9 mouse cellular contexts compared by ENCODE assay signal in the genomic region with DNA sequence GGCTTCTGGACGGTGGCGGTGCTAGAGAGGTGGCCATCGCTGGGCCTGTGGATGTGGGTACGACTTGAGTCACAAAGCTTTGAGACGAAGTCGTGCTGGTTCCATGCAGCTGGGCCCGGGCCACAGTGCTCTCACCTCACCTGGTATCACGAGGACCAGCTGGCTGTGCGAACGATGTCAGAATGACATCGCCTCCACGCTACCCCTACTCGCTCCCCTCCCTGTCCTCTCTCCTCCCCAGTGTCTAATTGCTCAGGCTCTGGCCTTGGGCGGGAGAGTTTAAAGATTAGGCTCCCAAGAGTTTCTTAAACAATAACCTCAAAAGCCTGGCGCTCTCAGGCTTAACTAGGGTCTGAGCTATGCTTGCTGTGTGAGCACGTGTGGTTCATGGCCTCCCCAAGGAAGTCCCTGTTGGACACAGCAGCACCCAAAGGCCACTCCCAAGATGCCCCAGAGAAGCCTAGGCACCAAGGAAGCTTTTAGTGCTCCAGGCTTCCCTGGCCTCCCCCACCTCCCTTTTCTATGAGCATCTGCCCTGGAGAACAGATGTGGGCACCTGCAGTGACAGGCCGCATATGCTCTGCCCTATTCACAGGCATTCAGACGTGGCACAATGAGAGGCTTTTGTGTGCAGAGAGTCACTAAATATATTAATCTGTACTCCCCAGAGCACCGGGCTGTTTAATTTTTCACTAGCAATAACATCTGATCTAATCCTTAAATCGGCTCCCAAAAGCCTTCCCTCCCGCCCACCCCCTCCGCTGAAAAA. TPM values are rescaled to one million over a fixed set of nuclear protein-coding genes. Genes with fewer than 3 reads are reported as not detected.
DNase-seq lines count a peak whose midpoint lies in the region; ATAC-seq lines count a peak whose summit lies in the region.
"Had no signal": no experiment of that assay in that cellular context is flagged by ENCODE, and none has a peak within 500 bp of the region (broad histone marks: within the 10 kb centered on the region; RNA-seq: fewer than 3 reads in every experiment).

No protein-coding gene starts in this region.

- peak overlapping the region; percentile 94 for H3K4me2 ChIP-seq in kidney, embryonic 15.5 days
- H3K4me2 ChIP-seq in embryonic facial prominence, embryonic 12.5 days (replicated peaks) = peak overlapping the region; percentile 87
- H3K4me2 ChIP-seq in neural tube, embryonic 13.5 days = peak overlapping the region; percentile 87

- H3K27ac ChIP-seq in kidney, embryonic 15.5 days = peak overlapping the region; percentile 66
- no peak overlapping the region for H3K27ac ChIP-seq in embryonic facial prominence, embryonic 12.5 days
- peak overlapping the region; percentile 53 for H3K27ac ChIP-seq in neural tube, embryonic 13.5 days (replicated peaks)

- peak overlapping the region; percentile 41 for H3K9ac ChIP-seq in kidney, embryonic 15.5 days
- peak overlapping the region; percentile 47; the same call in 1 of the 2 replicates for H3K9ac ChIP-seq in embryonic facial prominence, embryonic 12.5 days
- H3K9ac ChIP-seq in neural tube, embryonic 13.5 days = peak overlapping the region; percentile 73

- 15% methylated on average over 22 of the region's 22 CpGs for WGBS in kidney, embryonic 15.5 days
- WGBS in embryonic facial prominence, embryonic 12.5 days = 5% methylated on average over 22 of the region's 22 CpGs
- 2% methylated on average over 22 of the region's 22 CpGs for WGBS in neural tube, embryonic 13.5 days

- H3K9me3 ChIP-seq in kidney, embryonic 15.5 days (replicated peaks) = no peaks in the 10 kb centered on the region
- no peaks in the 10 kb centered on the region for H3K9me3 ChIP-seq in embryonic facial prominence, embryonic 12.5 days
- no peaks in the 10 kb centered on the region for H3K9me3 ChIP-seq in neural tube, embryonic 13.5 days

- H3K27me3 ChIP-seq in kidney, embryonic 15.5 days = peaks cover 67% of the 10 kb centered on the region
- H3K27me3 ChIP-seq in embryonic facial prominence, embryonic 12.5 days = peaks cover 67% of the 10 kb centered on the region
- peaks cover 18% of the 10 kb centered on the region; the same call in 1 of the 2 replicates for H3K27me3 ChIP-seq in neural tube, embryonic 13.5 days

- peak; percentile 31 for ATAC-seq in kidney, embryonic 15.5 days (replicated peaks; ENCODE audit: low FRiP score)
- ATAC-seq in embryonic facial prominence, embryonic 12.5 days (ENCODE audit: insufficient number of reproducible peaks, insufficient read depth, low FRiP score, low TSS enrichment) = no peak
- ATAC-seq in neural tube, embryonic 13.5 days (ENCODE audit: low read depth) = peak; percentile 33; the same call in 1 of the 2 replicates

- DNase-seq in kidney, adult 11 months = no peak
- peak; percentile 17 to 52 for DNase-seq in kidney, postnatal 4 days
- no peak for DNase-seq in adrenal gland, postnatal 4 days (ENCODE audit: low spot score in 2 of 2)
- no peak for DNase-seq in cerebellum, adult 9-11 months
- DNase-seq in cerebellum, adult 18-20 months = no peak
- DNase-seq: gastrocnemius, postnatal 10 days had no signal

- H3K4me1 ChIP-seq in kidney, embryonic 15.5 days = peaks cover 53% of the 10 kb centered on the region
- H3K4me1 ChIP-seq in embryonic facial prominence, embryonic 12.5 days = peaks cover 27% of the 10 kb centered on the region
- H3K4me1 ChIP-seq in neural tube, embryonic 13.5 days (replicated peaks) = peaks cover 63% of the 10 kb centered on the region

- H3K4me3 ChIP-seq in kidney, embryonic 15.5 days (replicated peaks) = peak overlapping the region; percentile 50
- H3K4me3 ChIP-seq in embryonic facial prominence, embryonic 12.5 days = peak overlapping the region; percentile 47
- H3K4me3 ChIP-seq in neural tube, embryonic 13.5 days = peak overlapping the region; percentile 48

- H3K36me3 ChIP-seq in kidney, embryonic 15.5 days = no peaks in the 10 kb centered on the region
- no peaks in the 10 kb centered on the region for H3K36me3 ChIP-seq in embryonic facial prominence, embryonic 12.5 days
- H3K36me3 ChIP-seq in neural tube, embryonic 13.5 days = no peaks in the 10 kb centered on the region

RNA-seq across cellular contexts. Expression of a gene that starts 4.6 kb away (rescaled TPM):
- polyA plus RNA-seq in kidney, embryonic 15.5 days (2015; fragmentation: Nextera tagmentation; extraction: Ambion mirVana) = 30.9 and 32.0 TPM in 2 replicates
- 9.8 and 10.1 TPM in 2 replicates for polyA plus RNA-seq in embryonic facial prominence, embryonic 12.5 days (2016; fragmentation: Nextera tagmentation; extraction: Ambion mirVana)
- polyA plus RNA-seq in neural tube, embryonic 13.5 days (2015; fragmentation: Nextera tagmentation; extraction: Ambion mirVana) = 24.2 and 28.7 TPM in 2 replicates
- 10 to 100 TPM in 1 of 2 experiments, 1 to 10 TPM in 1; 6.6 to 15.7 TPM for total RNA-seq in adrenal gland, postnatal 4 days (2021)

RNA-seq across cellular contexts. Expression of a gene that starts 14.7 kb away (rescaled TPM):
- polyA plus RNA-seq in kidney, embryonic 15.5 days (2015; fragmentation: Nextera tagmentation; extraction: Ambion mirVana) = 28.1 and 28.7 TPM in 2 replicates
- 35.7 and 36.0 TPM in 2 replicates for polyA plus RNA-seq in embryonic facial prominence, embryonic 12.5 days (2016; fragmentation: Nextera tagmentation; extraction: Ambion mirVana)
- polyA plus RNA-seq in neural tube, embryonic 13.5 days (2015; fragmentation: Nextera tagmentation; extraction: Ambion mirVana) = 42.4 and 45.0 TPM in 2 replicates
- total RNA-seq in adrenal gland, postnatal 4 days (2021) = 10 to 100 TPM; 19.2 to 23.6 TPM

Comparison
In these comparisons a context has a peak if more than half of its experiments do, and no peak if none do; other contexts are left out.
1. DNase-seq: peak in kidney, postnatal 4 days (2 of 2); none in kidney, adult 11 months (single experiment), adrenal gland, postnatal 4 days (0 of 2), cerebellum, adult 9-11 months (single experiment) and cerebellum, adult 18-20 months (0 of 2).
2. Peak in every context shown above with its lines, with median percentiles within 50 percentile points of each other: H3K4me2 ChIP-seq, H3K4me3 ChIP-seq and H3K9ac ChIP-seq.